Mouse (Mus musculus): Measurements from ENCODE around the gene Ctnna3. TPM values are rescaled to one million over a fixed set of nuclear protein-coding genes. Genes with fewer than 3 reads are reported as not detected.

Ctnna3 gene
- total and polyA plus RNA-seq, 2 experiments from 2014 or later: 0.51 to 0.52 TPM

GRCm38 (mm10) chr10:63784808-63785535, 355.1 kb downstream of the Ctnna3 start:
- Histone ChIP-seq H3K27me3 (ENCODE audit: insufficient read depth, low read length) (no peaks in the 10 kb centered on the region), H3K4me1 (ENCODE audit: insufficient read depth) (no peaks in the 10 kb centered on the region), H3K9ac (no peak overlapping the region), H3K27ac (ENCODE audit: low read depth, low read length) (no peak overlapping the region), H3K9me3 (ENCODE audit: low read length) (no peaks in the 10 kb centered on the region), H3K4me3 (ENCODE audit: low read depth, low read length) (no peak overlapping the region), H3K4me2 (ENCODE audit: low read depth) (no peak overlapping the region), H3K36me3 (ENCODE audit: insufficient read depth) (no peaks in the 10 kb centered on the region)
- no peak for TF ChIP-seq CTCF (IDR thresholded peaks at IDR 0.05; ENCODE audit: low read depth)
- 78% methylated on average over 20 of the region's 20 CpGs for WGBS
- DNase-seq (no peak), ATAC-seq (no peak)

GRCm38 (mm10) chr10:63786390-63786789, 356.5 kb downstream of the Ctnna3 start:
- Histone ChIP-seq H3K4me3 (ENCODE audit: low read depth, low read length) (no peak overlapping the region), H3K4me1 (ENCODE audit: insufficient read depth) (no peaks in the 10 kb centered on the region), H3K4me2 (ENCODE audit: low read depth) (no peak overlapping the region), H3K9ac (no peak overlapping the region), H3K9me3 (ENCODE audit: low read length) (no peaks in the 10 kb centered on the region), H3K27ac (ENCODE audit: low read depth, low read length) (no peak overlapping the region), H3K36me3 (ENCODE audit: insufficient read depth) (no peaks in the 10 kb centered on the region), H3K27me3 (ENCODE audit: insufficient read depth, low read length) (no peaks in the 10 kb centered on the region)
- no peak for TF ChIP-seq CTCF (IDR thresholded peaks at IDR 0.05; ENCODE audit: low read depth)
- ATAC-seq: no peak
- WGBS: 95% methylated on average over 7 of the region's 7 CpGs
- no peak for DNase-seq

GRCm38 (mm10) chr10:63803909-63804308, 374.0 kb downstream of the Ctnna3 start:
- Histone ChIP-seq H3K4me3 (ENCODE audit: low read depth, low read length) (no peak overlapping the region), H3K4me2 (ENCODE audit: low read depth) (no peak overlapping the region), H3K36me3 (ENCODE audit: insufficient read depth) (no peaks in the 10 kb centered on the region), H3K4me1 (ENCODE audit: insufficient read depth) (no peaks in the 10 kb centered on the region), H3K27ac (ENCODE audit: low read depth, low read length) (no peak overlapping the region), H3K27me3 (ENCODE audit: insufficient read depth, low read length) (no peaks in the 10 kb centered on the region), H3K9me3 (ENCODE audit: low read length) (no peaks in the 10 kb centered on the region), H3K9ac (no peak overlapping the region)
- DNase-seq: peak; percentile 85
- ATAC-seq: peak; percentile 94
- WGBS: 61% methylated on average over 6 of the region's 6 CpGs
- TF ChIP-seq CTCF (IDR thresholded peaks at IDR 0.05; ENCODE audit: low read depth): no peak

DNA sequence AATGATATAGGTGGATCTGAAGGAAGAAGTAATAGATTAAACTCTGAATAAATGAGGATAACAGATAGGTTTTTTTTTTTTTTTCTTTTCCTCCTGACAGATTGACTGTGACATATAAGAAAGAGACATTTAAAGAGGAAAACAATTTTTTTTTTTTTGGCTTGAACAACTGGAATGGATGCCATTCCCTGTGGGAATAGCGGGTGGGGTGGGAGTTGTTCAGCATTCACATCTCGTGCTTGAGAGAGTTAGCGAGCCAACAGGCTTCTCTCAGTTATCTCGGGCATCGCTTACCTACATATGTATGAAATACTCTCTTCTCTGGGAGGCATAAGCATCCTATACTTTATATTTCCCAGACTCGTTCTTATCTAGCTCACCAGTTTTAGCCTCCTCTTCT, 375.7 kb downstream of the Ctnna3 start:
- no peak for TF ChIP-seq CTCF (IDR thresholded peaks at IDR 0.05; ENCODE audit: low read depth)
- Histone ChIP-seq H3K9ac (no peak overlapping the region), H3K36me3 (ENCODE audit: insufficient read depth) (no peaks in the 10 kb centered on the region), H3K4me1 (ENCODE audit: insufficient read depth) (0 out of 2 replicates have a peak, but pooled peaks cover 5% of the 10 kb centered on the region), H3K27ac (ENCODE audit: low read depth, low read length) (no peak overlapping the region), H3K9me3 (ENCODE audit: low read length) (no peaks in the 10 kb centered on the region), H3K27me3 (ENCODE audit: insufficient read depth, low read length) (no peaks in the 10 kb centered on the region), H3K4me2 (ENCODE audit: low read depth) (no peak overlapping the region), H3K4me3 (ENCODE audit: low read depth, low read length) (no peak overlapping the region)
- peak; percentile 26 for DNase-seq
- no peak for ATAC-seq
- 74% methylated on average over 6 of the region's 6 CpGs for WGBS

DNA sequence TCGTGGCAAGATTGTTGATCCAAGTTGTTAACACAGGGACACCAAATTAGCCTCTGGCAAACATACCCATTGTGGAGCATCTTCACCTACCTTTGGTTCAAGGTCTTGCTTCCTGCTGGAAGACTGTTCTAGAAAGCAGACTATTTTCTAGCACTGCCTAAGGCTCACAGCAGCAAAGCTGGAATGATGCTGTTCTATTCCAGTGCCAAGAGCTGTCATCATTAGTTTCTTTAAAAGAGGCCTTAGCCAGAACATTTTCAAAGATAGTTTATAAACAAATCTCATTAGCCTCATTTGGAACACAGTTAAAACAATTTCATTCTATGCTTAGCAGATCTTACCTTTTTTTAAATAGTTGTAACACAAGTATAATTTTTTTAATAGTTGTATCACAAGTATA, 376.4 kb downstream of the Ctnna3 start:
- no peak for ATAC-seq
- no peak for TF ChIP-seq CTCF (IDR thresholded peaks at IDR 0.05; ENCODE audit: low read depth)

DNA sequence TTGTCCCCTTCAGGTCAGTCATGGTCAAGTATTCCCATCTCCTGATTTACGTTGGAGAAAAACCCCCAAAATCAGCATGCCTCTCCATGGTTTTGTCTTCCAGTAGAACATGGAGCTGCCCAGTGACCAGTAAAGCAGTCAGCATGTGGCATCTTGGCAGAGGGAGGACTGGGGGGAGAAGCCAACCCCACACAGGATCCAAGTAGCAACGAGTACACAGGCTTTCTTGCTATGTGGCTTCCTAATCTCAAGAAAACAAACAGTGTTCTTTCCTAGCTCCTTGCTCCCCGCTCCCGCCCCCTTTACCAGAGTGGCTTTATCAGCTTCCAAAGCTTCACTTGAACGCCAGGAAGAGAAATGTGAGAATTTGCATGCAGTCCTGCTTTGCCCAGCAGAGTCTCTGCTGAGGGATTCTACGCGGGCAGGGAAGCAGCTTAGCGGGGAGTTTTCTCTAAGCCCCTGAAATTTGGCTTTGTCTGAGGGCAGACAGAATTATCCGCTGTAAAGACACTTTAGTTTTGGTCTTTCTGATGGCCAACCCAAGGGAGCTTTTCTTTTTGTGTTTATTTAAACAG, 380.2 kb downstream of the Ctnna3 start:
- DNase-seq: no peak
- H3K9ac ChIP-seq: no peak overlapping the region
- H3K4me2 ChIP-seq (ENCODE audit: low read depth): no peak overlapping the region
- TF ChIP-seq CTCF (IDR thresholded peaks at IDR 0.05; ENCODE audit: low read depth): no peak
- WGBS: 19% methylated on average over 9 of the region's 9 CpGs
- H3K4me3 ChIP-seq (ENCODE audit: low read depth, low read length): no peak overlapping the region
- H3K27me3 ChIP-seq (ENCODE audit: insufficient read depth, low read length): no peaks in the 10 kb centered on the region
- H3K4me1 ChIP-seq (ENCODE audit: insufficient read depth): 0 out of 2 replicates have a peak, but pooled peaks cover 5% of the 10 kb centered on the region
- H3K36me3 ChIP-seq (ENCODE audit: insufficient read depth): no peaks in the 10 kb centered on the region
- no peak overlapping the region for H3K27ac ChIP-seq (ENCODE audit: low read depth, low read length)
- no peaks in the 10 kb centered on the region for H3K9me3 ChIP-seq (ENCODE audit: low read length)
- no peak for ATAC-seq

More for the DNA sequence above, 376.4 kb downstream of the Ctnna3 start:
- WGBS: 85% methylated on average over 1 of the region's 1 CpGs
- DNase-seq: no peak
- Histone ChIP-seq H3K36me3 (ENCODE audit: insufficient read depth) (no peaks in the 10 kb centered on the region), H3K9ac (no peak overlapping the region), H3K27ac (ENCODE audit: low read depth, low read length) (no peak overlapping the region), H3K4me2 (ENCODE audit: low read depth) (no peak overlapping the region), H3K27me3 (ENCODE audit: insufficient read depth, low read length) (no peaks in the 10 kb centered on the region), H3K4me3 (ENCODE audit: low read depth, low read length) (no peak overlapping the region), H3K9me3 (ENCODE audit: low read length) (no peaks in the 10 kb centered on the region), H3K4me1 (ENCODE audit: insufficient read depth) (0 out of 2 replicates have a peak, but pooled peaks cover 5% of the 10 kb centered on the region)

DNA sequence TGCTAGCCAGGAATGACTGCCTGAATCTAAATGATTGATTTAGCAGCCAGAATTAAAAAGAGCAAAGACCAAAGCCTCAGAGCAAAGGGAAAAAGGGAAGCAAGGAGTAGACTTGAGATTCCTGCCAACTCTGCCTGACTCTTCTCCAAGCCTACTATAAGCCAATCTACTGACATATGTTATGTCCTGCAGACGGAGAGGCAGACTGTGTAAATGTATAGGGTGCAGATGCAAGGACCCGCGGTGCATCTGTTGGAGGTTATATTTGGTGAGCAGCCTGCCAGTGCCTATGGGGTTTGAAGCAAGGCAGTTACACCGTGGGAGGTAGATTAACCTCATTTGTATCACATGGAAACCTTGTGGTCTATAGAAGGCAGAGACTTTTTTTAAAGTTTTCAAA, 409.1 kb downstream of the Ctnna3 start:
- Histone ChIP-seq H3K4me2 (ENCODE audit: low read depth) (no peak overlapping the region), H3K27ac (ENCODE audit: low read depth, low read length) (no peak overlapping the region), H3K4me1 (ENCODE audit: insufficient read depth) (no peaks in the 10 kb centered on the region; the same call in 1 of the 2 replicates), H3K36me3 (ENCODE audit: insufficient read depth) (no peaks in the 10 kb centered on the region), H3K27me3 (ENCODE audit: insufficient read depth, low read length) (no peaks in the 10 kb centered on the region), H3K9me3 (ENCODE audit: low read length) (no peaks in the 10 kb centered on the region), H3K4me3 (ENCODE audit: low read depth, low read length) (no peak overlapping the region), H3K9ac (no peak overlapping the region)
- DNase-seq: peak; percentile 66
- peak; percentile 87 for ATAC-seq
- WGBS: 62% methylated on average over 4 of the region's 4 CpGs
- TF ChIP-seq CTCF (IDR thresholded peaks at IDR 0.05; ENCODE audit: low read depth): no peak

All from forebrain, postnatal 0 days (tissue).